Mouse (Mus musculus) neural tube, postnatal 0 days (tissue): ENCODE measurements around the gene Osbpl2. TPM values are rescaled to one million over a fixed set of nuclear protein-coding genes. Genes with fewer than 3 reads are reported as not detected.

Source experiments
- microRNA-seq: library from miRNA; unstranded; fragments of <30 nt; microRNA quantifications from one replicate; pipeline ENCODE4, GENCODE M21; 2016
- polyA plus RNA-seq: library from polyadenylated mRNA; unstranded; fragments of >200 nt; fragmentation: Nextera tagmentation; extraction: Ambion mirVana; gene quantifications from 2 replicates; pipeline ENCODE4 v1.2.1, GENCODE M21; 2015

The Osbpl2 gene
- 63.8 and 66.3 TPM in 2 replicates for polyA plus RNA-seq

GRCm38 (mm10) chr2:180118661-180119438 lies at the start of gene Osbpl2:
Gene Osbpl2, plus strand, starts transcription at chr2:180119306.

GRCm38 (mm10) chr2:180070481-180071453 lies 48.3 kb upstream of the Osbpl2 start, which contains the start of gene Mtg2:
Gene Mtg2, plus strand, starts transcription at chr2:180070588.

GRCm38 (mm10) chr2:180103978-180104658 lies 15.0 kb upstream of the Osbpl2 start, which contains the start of gene Hrh3:
Gene Hrh3, minus strand, starts transcription at chr2:180104488.

GRCm38 (mm10) chr2:180170806-180171521 lies 51.9 kb downstream of the Osbpl2 start, which contains the start of gene Adrm1:
Gene Adrm1, plus strand, starts transcription at chr2:180171485.

Small RNA genes within 50 kb of the gene (microRNA-seq; reads per million reads assigned to microRNA genes)
- not detected for gene Mir7005

Other genes starting within 250 kb of the Osbpl2 start
- gene Taf4, start 142.7 kb upstream of the Osbpl2 start, polyA plus RNA-seq: 2.9 and 3.6 TPM in 2 replicates
- gene Lsm14b, start 94.3 kb upstream of the Osbpl2 start, polyA plus RNA-seq: 20.5 and 20.9 TPM in 2 replicates
- gene Psma7, start 76.9 kb upstream of the Osbpl2 start, polyA plus RNA-seq: 555 and 598 TPM in 2 replicates
- 31.1 and 33.9 TPM in 2 replicates for gene Ss18l1, start 76.8 kb upstream of the Osbpl2 start, polyA plus RNA-seq
- gene Mtg2, start 48.7 kb upstream of the Osbpl2 start, polyA plus RNA-seq: 27.8 and 28.5 TPM in 2 replicates
- 3.0 and 3.4 TPM in 2 replicates for gene Hrh3, start 14.8 kb upstream of the Osbpl2 start, polyA plus RNA-seq
- 188 and 199 TPM in 2 replicates for gene Adrm1, start 52.2 kb downstream of the Osbpl2 start, polyA plus RNA-seq
- gene Lama5, start 106.6 kb downstream of the Osbpl2 start, polyA plus RNA-seq: 2.1 and 2.3 TPM in 2 replicates
- 423 and 539 TPM in 2 replicates for gene Rps21, start 138.1 kb downstream of the Osbpl2 start, polyA plus RNA-seq
- gene Cables2, start 154.2 kb downstream of the Osbpl2 start, polyA plus RNA-seq: 26.9 and 31.4 TPM in 2 replicates
- not detected in 2 replicates for gene Rbbp8nl, start 170.6 kb downstream of the Osbpl2 start, polyA plus RNA-seq
- not detected in 2 replicates for gene Gata5, start 215.4 kb downstream of the Osbpl2 start, polyA plus RNA-seq